Mouse (Mus musculus) cerebellum, postnatal 36 days (tissue): ENCODE results near the gene Lhb.
"Not testable (repeated sequence)": the region's sequence is repeated elsewhere in the genome, so short reads cannot be mapped to it uniquely, and the experiment has no call there.

Experiments used
- DNase-seq, 2 experiments: peaks; one replicate each; pipeline ENCODE4 v3.0.0; 2021 to 2022; ENCODE audit warnings: mixed read lengths in 2 of 2

Gene Lhb

DNA sequence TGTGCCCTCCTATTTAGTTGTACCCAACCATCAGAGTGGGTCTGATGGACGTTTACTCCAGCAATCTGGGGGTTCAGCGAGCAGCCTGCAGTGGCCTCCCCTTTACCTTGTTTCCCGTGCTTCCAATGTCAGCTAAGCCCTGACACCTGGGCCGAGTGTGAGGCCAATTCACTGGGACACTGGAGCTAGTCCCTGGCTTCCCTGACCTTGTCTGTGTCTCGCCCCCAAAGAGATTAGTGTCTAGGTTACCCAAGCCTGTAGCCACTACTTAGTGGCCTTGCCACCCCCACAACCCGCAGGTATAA, at the start of gene Lhb:
Gene Lhb (plus strand): TSS at position 206 of the 305 bp plus-strand sequence.
- no peak for DNase-seq

DNA sequence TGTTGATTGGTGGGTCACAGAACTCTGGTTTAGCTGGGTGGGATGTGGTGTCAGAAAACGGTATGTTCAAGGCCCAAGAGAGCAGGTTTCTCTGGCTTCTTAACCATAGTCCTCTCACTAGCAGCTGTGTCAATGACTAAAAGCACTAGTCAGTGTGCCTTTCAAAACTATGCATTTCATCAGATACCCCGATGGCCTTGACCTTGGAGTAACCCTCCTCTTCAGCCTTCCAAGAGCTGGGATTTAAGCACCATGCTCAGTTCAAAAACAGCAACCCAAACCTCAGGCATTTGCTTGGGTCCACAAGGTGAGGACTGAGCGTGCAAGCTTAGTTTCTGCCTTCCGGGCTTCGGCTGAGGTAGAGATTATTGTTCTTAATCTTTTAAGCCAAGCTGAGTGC, 48.2 kb upstream of the Lhb start:
- DNase-seq: no peak

DNA sequence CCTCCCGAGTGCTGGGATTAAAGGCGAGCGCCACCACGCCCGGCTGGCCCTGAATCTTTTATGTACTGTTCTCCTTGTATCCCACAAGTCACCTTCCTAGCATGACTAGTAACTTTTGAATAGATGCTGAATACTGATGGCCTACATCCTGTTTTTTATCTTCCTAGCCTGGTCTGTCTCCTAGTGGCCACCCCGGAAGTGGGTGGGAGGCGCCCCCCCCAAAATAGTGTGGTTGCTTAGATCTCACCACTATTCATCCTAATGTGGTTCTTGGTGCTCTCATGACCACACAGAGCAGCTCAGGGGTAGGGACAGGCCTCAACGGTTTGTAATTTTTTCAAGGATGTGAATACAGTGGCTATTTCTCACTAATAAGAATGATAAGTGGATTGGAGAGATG, 46.0 kb upstream of the Lhb start:
- no peak for DNase-seq

GRCm38 (mm10) chr7:45376057-45376456, 44.6 kb upstream of the Lhb start:
- no peak for DNase-seq

- DNase-seq: no peak
These were observed 34.5 kb upstream of the Lhb start for GRCm38 (mm10) chr7:45386077-45386476.

DNA sequence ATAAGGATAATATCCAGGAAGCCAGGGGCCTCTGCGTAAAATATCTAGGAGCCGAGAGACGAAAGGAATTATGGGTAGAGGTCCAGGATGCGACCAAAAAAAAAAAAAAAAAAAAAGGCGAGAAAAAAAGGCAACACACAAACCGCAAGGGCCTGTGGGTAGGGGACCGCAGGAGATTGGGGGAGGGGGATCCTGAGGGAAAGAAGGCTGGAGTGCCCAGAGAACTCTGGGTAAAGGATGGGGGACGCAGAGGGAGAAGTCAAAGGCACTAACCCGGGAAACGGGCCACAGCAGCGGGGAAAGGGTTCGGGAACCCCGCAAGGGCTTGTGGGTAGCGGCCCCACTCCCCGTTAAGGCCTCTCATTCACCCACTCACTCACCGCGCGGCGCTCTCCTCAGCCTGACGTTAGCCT, 25.5 kb upstream of the Lhb start:
- no peak for DNase-seq

DNA sequence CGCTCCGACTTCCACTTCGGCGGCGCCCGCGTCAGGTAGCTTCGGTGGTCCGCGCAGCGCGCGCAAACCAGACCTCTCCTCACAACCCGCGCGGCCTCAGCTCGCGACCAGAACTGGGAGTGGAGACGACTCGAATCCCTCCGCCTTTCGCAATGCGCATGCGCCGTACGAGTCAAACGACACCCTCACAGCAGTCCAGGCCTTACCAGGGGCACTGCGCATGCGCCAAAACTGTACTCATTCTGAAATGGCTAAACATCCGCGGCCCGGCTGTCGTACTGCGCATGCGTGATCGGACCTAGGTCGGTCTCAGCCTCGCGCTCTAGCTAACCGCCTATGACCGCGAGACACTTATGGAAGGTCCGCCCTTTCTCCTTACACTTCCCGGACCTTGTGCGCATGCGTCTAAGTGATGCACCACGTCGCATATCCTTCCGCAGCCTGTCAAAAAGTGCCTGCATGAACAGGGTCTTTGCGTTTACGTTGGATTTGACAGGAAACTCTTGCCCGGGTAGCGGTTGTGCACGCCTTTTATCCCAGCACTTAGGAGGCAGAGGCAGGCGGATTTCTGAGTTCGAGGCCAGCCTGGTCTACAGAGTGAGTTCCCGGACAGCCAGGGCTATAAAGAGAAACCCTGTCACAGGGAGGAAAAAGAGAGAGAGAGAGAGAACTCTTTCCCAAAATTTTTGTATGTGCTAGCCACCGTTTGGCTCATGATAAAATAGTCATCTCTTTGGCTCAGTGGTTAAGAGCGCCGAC, 24.9 kb upstream of the Lhb start, which contains the start of gene Snrnp70:
Gene Snrnp70 (minus strand): TSS at position 165 of the 759 bp plus-strand sequence.
- DNase-seq: peak; percentile 100

GRCm38 (mm10) chr7:45396337-45396775, 24.3 kb upstream of the Lhb start:
- not testable (repeated sequence) for DNase-seq

- no peak for DNase-seq
These were observed 23.8 kb upstream of the Lhb start for GRCm38 (mm10) chr7:45396787-45397186.

- DNase-seq: no peak
These were observed 19.0 kb upstream of the Lhb start for GRCm38 (mm10) chr7:45401521-45402085.

GRCm38 (mm10) chr7:45403532-45404261, 16.9 kb upstream of the Lhb start:
- DNase-seq: peak; percentile 54

GRCm38 (mm10) chr7:45405091-45406075, 15.2 kb upstream of the Lhb start, which contains the start of gene Kcna7:
TSS of gene Kcna7 (plus strand) at chr7:45405653.
- DNase-seq: peak; percentile 70 to 74

GRCm38 (mm10) chr7:45406157-45407156, 14.2 kb upstream of the Lhb start:
- DNase-seq: no peak

DNA sequence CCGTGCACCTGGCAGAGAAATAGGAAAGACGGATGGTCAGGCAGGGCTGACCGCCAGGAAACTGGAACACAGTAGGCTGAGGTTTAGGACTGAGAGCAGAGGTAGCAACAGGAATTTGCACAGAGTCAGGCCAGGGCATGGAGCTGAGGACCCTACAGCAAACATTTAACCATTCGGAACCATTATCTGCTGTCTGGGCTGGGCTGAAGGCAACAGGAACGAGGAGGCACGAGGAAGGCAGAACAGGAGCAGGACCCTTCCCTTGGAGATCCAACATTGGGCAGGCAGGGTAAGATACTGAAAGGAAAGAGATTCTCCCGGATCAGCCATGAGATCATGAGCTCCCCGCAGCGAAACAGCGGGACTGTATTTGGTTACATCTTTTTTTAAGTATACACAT, 12.8 kb upstream of the Lhb start:
- no peak for DNase-seq

DNA sequence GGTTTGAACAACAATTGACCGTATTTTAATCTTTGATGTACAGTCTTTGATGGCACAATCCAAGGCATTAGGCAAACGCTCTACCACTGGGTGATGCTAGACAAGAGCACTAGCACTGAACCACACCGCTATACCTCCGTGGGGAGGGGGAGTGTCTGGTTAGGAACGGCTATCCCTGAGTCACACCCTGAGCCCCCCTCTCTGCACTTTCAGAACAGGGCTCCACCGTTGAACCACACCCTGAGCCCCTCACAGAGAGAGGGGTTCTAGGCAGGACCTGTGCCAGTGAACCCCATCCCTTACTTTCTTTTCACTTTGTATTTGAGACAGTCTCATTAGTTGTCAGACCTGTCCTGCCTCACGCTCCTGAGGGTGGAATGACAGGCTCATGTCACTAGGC, 12.3 kb upstream of the Lhb start:
- no peak for DNase-seq

GRCm38 (mm10) chr7:45408949-45409348, 11.7 kb upstream of the Lhb start:
- no peak for DNase-seq

DNA sequence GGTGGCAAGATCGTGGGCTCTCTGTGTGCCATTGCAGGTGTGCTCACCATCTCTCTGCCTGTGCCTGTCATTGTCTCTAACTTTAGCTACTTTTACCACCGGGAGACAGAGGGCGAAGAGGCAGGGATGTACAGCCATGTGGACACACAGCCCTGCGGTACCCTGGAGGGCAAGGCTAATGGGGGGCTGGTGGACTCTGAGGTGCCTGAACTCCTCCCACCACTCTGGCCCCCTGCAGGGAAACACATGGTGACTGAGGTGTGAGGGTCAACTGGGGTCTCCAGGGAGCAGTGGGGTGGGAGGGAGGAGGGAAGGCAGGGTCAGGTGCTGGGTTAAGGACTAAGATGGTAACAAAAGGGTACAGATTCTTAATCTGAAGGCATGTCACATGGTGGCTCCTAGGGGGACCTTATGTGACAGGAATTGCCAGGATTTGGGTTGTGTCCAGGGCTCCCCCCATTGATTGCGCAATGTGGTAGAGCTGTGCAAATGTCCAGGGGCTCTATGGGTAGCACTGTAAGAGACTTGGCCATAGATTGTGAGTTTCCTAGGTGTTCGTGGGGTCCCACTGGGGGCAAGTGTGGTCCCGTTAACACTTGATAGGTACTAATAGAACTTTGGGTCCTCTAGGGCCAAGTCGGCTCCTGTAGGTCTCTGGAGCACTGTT, 11.0 kb upstream of the Lhb start:
- DNase-seq: no peak

- no peak for DNase-seq
These were observed 8.2 kb upstream of the Lhb start for GRCm38 (mm10) chr7:45412421-45412820.

DNA sequence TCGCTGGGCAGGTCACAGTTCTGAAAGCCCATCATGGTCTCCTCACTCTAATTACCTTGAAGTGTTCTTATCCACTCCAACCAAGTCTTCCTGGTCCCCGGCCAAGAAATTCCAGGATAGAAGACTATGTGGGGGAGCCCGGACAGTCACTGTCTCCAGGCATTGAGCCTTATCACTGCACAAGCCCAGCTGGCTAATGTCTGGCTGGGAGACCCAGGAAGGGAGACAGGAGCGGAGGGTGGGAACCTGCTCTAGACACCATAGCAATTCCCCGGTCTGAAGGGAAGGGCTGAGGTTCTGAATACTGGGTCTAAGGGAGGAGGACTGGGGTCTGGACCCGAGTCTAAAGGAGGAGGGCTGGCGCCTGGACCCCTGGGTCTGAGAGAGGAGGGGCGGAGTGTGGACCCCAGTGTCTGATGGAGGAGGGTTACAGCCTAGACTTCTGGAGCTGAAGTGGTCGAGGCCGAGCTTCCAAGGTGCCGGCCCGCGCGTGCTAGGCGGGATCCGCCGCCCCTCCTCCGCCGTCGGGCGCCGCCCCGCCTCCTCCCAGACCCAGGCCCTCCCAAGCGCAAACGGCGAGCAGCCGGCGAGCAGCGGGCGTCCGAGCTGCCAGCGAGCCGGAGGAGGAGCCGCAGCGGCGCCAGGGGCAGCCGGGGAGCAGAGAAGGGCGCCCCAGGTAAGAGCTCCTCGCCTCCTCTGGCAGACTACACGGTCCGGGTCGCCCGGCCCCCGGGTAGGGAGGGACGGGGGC, 7.3 kb upstream of the Lhb start, which contains the start of gene Ntf5:
Gene Ntf5 (plus strand): TSS at position 583 of the 751 bp plus-strand sequence.
- no peak for DNase-seq
